Mouse (Mus musculus) spleen, adult 12 weeks (tissue): ENCODE measurements around the gene Rora.

Experiments
- DNase-seq: peaks from one replicate; pipeline ENCODE4 v3.0.0; 2022; ENCODE audit warnings: low spot score

Rora gene

DNA sequence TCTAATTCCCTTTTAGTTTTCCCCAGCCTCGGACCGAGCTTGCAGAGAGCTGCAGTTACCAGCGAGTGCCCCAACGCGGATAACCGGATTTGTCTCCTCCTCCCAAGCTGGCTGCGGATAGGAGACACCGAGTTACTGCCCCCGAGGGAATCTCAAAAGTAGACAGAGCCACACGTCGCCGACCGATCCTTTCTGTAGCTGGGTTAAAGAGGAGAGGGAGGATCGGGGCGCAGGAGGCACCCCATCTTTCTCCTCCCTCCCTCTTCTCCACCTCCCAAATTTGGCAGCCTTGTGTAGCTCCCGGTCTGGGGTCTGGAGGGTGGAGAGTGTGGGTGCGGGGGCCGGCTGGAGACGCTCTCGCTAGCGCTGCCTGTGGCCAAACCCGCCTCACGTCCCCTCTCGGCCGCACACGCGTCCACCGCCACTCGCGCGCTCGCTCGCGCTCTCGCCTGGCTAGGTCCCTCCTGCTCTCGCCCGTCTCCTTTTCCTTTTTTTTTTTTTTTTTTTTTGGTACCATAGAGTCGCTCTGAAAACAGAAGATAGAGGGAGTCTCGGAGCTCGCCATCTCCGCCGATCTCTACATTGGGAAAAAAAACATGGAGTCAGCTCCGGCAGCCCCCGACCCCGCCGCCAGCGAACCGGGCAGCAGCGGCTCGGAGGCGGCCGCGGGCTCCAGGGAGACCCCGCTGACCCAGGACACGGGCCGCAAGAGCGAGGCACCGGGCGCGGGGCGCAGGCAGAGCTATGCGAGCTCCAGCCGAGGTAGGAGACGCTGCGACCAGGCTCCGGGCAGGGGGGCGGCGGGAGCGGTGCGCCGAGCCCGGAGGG is at the start of gene Rora:
Gene Rora, plus strand, starts transcription at position 576 of the 828 bp plus-strand sequence.
- no peak for DNase-seq

DNA sequence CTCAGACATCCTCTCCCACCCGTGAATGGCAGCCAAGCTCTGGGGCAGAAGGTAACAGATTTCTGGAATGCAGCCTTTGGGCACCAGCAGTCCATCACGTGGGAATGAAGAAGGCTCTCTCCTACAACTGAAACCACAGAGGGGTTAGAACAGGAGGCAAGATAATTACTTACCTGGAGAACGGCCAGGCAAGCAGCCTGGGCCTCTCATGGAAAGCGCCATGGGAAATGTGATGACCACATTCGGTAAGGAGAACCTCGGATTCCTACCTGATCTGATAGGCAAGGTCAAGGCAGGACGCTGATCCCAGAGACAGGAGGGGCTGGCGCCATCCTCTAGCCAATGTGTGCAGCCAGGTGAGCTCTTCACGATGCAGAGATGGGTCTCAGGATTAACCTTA is 39.6 kb upstream of the Rora start:
- DNase-seq: no peak

DNA sequence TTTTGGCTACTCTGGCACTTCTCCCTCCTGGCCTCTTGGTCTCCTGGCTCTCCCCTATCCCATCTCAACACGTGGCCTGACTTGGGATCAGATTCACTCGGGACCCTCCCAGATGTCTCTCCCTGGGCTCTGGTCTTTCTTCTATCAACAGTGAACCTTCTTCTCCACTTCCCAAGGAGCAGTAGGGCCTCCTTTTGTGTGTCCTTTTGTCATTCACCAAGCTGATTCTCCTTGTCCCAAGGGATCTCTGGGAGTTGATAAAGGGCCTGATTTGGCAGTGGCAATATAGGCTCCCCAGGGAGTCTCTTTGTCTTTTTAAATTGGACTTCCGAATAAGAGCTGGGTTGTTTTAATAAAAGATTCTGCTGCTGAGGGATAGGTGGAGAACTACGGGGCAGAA is 36.5 kb upstream of the Rora start:
- no peak for DNase-seq

DNA sequence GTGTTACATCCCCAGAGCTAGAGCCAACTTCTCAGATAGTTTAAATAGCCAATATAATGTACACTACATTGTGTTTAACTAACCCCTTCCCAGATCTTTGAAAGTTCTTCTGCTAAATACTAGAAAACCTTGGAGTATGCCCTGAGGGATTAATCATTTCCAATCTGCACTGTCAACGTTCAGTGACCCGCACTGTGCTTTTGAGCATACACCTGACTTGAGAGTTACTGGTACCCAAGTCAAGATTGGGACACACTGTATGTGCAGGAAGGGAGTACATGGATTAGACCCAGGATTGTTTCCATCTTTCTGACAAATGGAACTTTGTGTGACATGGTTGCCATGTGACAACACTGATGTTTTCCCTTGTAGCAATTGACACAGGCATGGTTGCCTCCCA is 33.5 kb upstream of the Rora start:
- no peak for DNase-seq

DNA sequence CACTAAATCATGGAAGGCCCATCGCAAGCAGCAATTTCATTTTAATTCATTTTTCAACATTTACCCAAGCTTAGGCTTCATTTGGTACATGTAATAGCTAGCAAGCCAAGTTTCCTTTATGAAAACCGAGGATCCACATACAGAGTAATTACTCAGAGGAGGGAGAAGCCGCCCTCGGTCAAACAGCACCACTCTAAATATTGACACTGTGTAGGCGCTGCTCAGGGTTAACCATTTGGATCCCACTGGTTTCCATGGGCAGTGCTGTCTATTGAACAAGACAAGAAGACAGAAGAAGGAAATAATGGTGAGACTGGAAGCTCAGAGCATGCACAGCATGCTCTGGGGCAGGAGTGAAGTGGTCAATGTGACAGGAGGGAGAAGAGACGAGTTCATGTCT is 33.1 kb upstream of the Rora start:
- DNase-seq: no peak

DNA sequence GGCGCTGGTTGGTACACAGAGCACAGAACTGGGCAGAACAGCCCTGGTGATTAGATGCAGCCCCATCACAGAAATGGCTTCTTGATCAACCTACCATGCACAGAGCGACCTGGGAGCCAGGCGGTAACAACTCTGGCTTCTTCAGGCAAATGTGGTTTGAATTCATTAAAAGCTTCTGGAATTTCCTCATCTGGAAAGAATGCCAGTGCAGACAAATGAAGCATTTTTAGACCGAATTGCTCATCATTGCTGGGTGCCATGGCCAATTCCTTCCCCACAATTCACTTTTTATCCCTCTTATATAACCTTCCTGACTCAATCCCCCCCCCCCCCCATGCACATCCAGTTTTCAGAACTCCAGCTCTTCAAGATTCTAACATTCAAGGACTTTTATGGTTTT is 28.6 kb upstream of the Rora start:
- no peak for DNase-seq

DNA sequence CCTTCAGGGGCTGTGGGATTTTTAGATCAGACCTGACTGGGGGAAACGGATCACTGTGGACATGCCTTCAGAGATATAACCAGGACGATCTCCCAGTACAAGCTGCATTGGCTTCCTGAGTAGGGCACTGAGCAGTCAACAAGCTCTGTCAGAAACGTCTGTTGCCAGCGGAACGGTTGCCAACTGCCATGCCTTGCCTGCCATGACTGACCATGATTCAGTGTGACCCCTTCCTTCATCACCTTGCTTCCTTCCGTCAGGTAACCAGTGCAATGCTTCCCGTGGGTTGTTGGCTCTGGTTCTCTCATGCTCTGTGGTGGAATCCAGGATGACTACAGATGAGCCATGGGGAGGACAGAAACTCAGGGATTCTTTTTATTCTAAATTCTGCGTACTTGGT is 16.3 kb upstream of the Rora start:
- no peak for DNase-seq

DNA sequence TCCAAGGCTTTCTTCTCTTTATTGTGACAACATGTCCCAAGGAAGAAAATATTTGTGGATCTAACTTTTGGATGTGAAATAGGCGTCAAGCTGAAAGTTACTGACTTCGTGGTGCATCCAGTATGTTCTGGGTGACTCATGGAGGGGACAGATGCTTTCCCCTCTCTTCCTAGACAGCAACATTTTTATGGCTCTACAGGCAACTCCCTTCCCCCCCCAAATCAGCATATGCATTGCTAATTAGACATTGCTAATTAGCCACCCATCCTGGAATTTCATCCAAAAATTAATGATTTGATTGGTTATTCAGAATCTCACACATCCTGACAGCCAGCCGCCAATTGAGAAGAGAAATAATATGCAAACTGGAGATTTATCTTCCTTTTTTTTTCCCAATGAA is 12.5 kb upstream of the Rora start:
- DNase-seq: no peak

DNA sequence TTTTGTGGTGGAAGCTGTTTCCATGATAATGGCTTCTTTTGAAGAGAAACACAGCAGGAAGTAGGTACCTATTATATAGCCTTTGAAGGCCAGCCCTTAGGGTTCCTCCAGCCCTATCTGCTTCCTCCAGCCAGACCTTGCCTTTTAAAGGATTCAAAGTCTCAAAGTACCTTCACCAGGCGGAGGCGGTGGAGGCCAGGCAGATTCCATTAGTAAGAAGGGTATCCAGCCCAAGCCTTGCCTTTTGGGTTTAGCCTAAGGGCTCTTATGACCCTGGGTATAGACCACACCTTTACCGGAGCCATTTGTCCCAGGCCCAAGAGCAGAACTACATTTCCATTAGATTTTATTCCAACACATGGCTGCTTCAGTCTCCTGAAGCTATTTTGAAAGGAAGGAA is 5.5 kb upstream of the Rora start:
- DNase-seq: no peak

DNA sequence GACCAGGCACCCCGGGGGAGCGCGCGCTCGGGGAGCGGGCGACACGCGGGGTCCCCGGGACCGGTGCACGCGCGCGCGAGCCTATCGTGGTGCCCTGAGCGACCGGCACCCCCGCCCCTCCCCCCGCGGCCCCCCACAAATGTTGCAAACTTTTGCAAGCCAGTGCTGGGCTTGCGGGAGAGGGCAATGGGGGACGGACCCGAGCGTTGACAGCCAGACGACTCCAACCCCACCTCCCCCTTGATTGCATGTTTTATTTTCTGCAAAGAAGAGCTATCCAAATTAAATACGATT is 400 bp downstream of the Rora start:
- DNase-seq: no peak

DNA sequence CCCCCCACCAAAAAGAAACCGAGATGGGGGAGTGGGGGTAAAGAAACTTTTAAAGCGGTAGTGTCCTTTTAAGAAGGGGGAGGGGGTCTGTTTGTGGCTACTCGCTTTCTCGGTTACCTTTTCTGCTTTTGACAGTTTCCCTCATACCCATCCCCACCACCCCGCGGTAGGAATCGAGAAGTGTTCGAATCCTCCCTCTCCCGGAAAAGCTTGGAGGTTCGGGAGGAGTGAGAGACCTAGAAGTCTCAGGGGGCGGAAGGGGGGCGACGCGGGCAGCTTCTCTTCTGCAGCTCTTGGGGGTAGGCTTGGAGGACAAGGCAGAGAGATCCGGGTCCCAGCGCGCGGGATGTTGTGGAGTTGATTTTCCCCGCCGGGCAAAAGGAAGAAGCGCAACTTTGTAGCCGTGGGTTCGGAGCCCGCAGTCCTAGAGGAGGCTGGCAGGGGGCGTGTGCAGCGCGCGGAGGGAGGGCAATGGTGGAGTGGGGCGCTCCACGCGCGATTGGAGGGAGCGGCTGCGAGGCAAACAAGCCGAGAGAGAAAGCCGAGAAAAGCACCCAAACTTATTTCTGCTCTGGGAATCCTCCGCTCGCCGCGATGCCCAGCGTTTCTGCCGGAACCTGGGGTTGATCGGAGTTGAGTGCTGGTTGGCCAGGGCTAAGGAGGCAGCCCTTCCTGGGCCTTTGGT is 889 bp downstream of the Rora start:
- no peak for DNase-seq

DNA sequence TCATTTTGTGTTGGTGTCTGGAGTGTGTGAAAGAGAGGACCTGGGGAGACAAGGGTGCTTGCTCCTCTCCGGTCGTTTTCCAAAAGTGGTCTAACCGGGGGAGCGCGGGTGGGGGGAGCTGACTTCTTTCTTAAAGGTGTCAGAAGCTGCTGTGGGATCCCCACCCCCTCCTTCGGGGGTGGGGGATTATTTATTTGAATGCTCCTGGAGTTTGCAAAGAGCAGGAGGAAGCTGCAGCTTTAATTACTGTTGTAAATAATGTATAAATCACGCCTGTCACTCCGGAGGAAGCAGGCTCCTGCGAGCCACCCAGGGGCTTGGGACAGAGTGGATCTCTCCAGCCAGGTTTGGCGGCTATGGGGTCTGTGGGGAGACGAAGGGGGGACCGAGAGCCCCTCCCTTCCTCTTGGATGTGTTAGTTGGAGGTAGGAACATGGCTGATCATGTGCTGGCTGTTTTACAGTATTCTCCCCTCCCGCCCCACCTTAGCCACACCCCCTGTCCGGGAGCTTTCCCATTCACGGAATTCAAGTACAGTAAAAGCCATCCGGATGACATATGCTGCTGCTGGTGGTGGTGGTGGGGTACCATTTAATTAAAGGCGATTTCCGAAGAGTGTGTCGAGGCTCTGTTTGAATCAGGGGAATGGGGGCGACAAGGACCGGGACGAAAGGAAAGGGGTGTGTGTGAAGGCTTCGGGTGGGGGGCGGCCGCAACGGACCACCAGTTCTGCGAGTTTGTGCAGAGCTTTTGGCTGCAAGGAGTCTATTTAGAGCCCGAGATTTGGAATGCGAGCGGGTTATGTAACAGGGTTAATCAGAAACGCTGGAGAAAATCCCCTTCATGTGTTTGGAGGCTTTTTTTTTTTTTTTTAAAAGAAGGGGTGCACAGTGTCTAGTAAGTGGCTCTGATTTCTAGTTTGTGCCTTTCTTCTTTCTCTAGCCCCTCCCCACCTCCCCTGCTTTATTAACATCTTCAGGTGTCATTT is 1.7 kb downstream of the Rora start:
- no peak for DNase-seq

DNA sequence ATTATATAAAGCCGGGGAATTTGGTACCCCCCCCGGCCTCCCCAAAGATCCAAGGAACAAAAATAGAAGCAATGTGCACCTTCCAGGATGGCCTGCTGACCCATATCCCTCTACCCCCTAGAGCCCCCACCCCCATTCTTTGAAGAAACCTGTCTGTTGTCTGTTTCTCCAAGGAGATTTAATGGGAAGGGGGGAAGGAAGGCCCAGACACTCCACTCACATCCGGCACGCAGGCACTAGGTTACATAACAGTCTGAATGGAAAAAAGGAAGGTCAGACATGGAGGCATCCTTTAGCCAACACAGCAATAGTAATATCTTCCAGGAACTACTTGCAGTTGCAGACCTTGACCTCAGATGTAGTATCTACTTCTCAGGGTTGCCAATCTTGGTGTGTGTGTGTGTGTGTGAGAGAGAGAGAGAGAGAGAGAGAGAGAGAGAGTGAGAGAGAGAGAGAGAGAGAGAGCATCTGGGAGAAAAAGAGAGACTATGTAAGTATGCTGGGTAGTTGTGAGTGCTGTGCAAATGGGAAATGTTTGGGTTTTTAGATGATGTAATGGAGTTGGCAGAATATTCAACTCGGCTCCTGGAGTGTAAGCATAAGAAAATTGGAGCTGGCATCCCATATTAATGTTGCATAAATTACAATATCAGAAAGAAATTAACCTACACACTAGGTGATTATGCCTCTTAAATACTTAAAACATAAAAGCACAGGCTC is 2.6 kb downstream of the Rora start:
- no peak for DNase-seq

DNA sequence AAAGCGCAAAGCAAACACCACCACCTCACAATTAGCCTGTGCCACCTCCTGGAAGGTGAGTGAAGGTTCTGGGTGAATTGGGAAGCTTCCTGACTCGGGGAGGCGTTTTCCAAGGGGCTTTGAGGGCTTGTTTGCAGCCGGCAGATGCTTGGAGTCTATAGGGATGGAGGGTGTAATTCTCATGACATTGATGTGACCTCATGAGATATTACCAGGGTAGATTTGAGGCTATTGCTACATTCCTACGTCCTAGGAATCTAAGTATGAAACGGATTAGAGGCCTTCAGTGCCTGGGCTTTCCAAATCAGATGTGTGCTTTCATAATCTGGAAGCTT is 3.2 kb downstream of the Rora start:
- no peak for DNase-seq

DNA sequence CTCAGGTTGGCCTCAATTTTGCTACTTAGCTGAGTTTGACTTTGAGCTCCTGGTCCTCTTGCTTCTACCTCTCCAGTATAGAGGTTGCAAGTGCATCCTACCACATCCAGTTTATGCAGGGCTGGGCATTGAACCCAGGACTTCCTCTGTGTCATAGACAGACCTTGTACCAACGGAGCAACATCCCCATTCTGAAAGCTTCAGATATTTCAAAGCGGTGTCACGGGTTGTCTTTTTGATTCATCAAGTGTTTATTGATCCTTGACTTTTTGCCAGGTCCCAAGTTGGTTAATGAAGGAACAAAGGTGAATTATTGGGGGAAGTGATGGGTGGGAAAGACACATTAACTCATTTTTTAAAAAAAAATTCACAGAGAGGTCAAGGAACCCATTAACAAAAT is 17.1 kb downstream of the Rora start:
- DNase-seq: no peak

DNA sequence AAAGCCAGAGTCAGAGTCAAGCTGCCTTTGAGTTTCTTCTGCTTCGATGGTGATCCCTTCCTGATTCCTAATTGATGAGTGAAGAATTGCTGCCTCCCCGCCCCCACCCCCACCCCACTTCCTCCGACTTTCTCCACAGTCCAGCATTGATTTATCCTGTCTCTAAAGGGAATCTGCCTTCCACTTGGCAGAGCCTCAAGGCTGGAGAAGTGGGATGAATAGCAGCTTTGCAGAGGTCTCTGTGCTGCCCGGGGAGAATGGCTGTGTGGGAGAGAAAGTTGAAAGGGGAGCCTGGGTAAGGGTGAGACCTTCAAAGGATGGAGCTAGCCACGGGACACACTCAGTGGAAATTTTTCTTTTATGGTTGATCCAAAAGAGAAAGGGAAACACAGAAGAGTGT is 18.9 kb downstream of the Rora start:
- DNase-seq: no peak

DNA sequence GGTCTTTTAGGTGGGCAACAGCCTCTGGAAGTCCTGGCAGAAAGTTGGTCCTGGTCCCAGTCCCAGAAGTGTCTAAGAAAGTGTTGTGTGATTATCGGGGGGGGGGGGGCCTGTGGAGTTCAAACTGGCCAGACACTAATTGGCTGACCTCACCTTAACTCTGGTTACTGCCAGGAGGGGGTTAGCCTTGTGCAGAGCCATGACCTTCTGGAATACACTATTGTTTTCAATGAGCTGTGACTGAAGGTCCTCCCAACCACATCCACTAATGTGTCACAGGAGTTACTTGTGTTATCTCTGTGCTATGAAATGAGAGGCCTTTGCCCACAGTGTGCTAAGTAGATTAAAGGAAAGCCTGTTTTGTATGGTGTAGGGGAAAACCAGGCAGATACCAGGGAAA is 19.6 kb downstream of the Rora start:
- no peak for DNase-seq

DNA sequence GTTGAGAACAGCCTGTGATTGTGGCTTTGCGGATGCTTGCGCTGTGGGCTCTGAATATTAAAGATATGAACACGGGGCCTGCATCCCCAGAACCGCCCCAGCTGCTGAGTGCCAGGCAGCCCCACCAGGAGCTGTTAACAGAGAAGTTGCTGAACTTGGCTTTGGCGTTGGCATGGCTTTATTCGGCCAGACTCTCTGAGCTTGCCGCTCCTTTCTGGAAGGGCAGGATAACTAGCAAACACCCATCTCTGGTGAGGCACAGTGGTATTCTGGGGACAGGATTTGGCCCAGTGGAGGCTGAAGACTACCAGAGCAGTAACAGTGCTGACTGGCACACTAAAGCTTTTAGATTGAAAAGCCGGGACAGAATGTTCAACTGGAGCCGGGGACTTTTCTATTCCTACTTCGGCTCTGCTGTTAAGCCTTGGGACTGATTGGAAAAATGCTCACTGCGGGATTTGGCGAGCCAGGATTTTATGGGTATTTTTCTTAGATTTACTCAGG is 26.3 kb downstream of the Rora start:
- DNase-seq: no peak

DNA sequence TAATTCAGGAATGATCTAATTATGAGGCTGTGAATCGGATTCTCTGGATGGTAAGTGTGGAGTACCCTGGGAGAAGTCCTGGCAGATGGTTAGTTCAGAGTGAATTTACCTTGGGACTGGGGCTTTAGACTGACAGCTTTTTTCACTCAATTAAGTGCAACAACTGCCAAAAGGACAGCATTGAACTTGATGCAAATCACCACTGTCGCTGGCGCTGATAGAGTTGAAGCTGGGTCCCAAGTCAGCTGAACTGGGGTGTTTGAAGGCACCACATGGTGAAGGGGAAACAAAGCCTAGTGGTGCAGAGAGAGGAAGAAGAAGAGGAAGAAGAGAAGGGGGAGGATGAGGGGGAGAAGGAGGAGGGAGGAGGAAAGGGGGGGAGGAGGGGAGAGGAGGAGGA is 30.4 kb downstream of the Rora start:
- no peak for DNase-seq

DNA sequence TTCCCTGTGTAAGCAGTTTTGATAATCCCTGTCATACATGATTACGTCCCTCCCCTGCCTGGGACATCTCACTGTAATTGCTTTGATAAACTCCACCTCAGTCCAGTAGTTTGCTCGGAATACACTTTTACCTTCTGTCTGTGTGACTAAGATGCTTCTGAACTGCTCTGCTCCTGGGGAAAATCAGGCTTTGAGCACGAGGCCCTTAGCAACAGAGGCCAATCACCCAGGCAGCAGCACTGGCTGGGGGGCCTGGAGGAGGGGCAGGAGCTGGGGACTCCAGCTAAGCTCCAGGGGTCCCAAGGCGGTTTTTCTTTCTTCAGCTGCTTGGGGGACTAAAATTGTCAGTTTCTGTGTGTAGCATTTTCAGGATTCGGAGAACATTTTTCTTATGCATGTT is 32.0 kb downstream of the Rora start:
- DNase-seq: no peak

DNA sequence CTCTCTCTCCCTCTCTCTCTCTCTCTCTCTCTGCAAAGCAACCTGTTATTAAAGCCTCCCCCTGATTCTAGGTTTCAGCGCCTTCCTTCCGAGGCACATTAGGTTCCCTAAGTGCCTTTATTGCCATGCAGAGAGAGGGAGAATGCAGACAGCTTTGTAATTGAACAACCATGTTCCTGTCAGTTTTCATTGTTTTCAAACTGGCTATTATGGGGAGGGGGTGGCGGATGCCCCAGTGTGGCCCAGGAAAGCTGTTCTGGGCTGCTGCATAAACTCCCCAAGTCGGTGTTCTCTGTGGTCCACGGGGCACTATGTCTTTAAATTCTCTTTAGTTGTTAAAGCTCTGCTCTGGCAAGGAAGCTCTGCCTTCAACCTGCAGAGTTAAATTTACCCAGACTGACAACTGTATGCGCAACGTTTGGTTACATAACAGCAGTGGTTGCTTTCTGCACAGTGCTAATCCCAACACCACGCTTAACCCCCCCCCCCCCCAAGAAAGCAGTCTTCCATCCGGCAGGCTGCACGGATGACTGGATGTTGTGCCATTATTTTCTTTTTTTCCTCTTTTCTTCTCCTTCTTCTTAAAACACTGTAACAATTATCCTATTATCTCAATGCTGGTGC is 33.8 kb downstream of the Rora start:
- no peak for DNase-seq

DNA sequence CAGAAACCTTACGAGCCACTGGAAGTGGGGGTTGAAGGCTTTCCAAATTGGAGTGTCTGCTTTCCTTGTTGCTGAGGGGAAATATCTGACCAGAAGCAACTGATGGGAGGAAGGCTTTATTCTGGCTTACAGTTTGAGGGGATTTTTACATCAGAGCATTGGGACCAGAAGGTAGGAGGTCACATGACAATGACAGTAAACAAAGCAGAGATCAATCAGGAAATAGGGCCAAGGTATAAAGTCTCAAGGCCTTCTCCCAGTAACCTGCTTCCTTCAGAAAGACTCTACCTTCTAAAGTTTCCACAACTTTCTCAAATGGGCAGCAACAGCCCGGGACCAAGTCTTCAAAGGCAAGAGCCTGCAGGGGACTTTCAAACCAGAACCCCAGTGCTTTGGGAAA is 34.6 kb downstream of the Rora start:
- no peak for DNase-seq
